Mouse (Mus musculus): ENCODE results near the gene Coro2b.

The Coro2b gene

GRCm38 (mm10) chr9:62385727-62386518 is 150.9 kb downstream of the Coro2b start:
- DNase-seq (ENCODE audit: low spot score) = no peak

DNA sequence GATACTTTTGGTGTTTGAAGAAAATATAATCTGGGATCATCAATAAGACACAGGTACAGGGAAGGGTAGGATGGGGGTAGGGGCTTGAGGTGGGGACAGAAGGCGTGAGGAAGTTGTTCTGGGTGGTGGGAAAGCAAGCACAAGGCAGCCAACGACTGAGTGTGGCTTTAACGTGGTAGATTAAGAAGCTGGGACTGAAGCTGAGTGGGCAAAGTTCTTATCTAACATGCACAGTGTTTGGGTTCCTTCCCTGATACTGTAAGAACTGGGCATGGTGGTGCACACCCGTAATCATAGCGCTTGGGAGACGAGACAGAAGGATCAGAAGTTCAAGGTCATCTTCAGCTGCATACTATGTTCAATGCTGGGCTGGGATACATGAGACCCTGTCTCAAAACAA is 151.8 kb downstream of the Coro2b start:
- DNase-seq (ENCODE audit: low spot score) = no peak

- DNase-seq (ENCODE audit: low spot score) = no peak
Measured at GRCm38 (mm10) chr9:62382519-62383084, 154.2 kb downstream of the Coro2b start.

DNA sequence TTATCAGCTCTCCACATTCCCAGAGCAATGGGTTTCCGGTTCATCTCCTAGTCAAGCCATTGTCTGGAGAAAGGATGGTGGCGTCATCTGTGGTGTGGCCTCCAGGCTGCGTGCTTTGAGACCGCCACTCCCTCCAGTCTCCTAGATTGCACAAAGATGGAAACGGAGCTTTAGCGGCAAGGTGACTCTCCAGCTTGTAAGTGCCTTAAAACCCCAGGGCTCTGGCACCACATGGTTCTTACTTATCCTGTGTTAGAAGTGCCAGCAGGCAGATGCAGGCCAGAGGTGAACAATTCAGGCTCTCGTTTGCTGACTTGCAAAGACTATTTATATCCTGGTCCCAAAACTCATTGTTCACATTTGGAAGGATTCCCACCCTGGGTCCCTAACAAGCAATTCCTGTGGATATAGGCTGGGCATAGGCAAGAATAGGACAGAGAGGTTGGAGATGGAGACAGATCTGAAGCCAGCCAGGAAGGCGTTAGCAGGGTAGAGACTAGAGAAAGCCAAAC is 155.4 kb downstream of the Coro2b start:
- no peak for DNase-seq (ENCODE audit: low spot score)

GRCm38 (mm10) chr9:62380351-62380750 is 156.5 kb downstream of the Coro2b start:
- no peak for DNase-seq (ENCODE audit: low spot score)

DNA sequence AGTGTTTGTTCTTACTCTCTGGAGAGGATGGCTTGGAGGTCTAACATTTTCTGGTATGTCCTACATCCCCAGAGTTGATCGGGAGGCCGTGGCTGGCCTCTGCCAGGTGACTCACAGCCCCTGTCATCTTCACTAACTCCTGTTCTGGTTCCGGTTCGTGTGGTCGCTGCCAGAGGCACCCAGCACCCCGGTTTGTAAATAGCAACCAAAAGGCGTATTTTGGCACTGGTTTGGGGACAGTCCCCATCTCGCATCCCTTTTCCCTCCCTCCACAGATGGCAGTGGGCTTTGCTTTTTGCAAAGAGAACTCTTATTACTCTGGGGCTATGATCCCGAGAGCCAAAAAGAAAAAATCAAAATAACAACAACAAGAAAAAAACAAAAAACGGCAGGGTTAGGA is 158.9 kb downstream of the Coro2b start:
- DNase-seq (ENCODE audit: low spot score) = no peak

DNA sequence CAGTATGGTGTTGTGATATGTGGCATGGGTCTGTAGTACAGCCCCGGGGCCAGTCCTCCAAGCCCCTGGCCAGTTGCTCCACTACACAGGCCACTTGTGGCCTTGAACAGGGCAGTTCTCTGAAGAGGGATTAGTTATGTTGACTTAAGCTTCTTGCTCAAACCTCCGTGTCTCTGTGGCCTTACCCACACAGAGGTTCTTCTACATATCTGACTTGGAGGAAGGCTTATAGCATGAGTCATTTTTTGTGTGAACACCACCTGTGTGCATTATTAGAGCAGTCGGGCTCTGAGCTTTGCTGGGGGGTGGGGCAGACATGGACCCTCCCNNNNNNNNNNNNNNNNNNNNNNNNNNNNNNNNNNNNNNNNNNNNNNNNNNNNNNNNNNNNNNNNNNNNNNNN is 162.6 kb downstream of the Coro2b start:
- DNase-seq (ENCODE audit: low spot score) = peak; percentile 71

- peak; percentile 42 for DNase-seq (ENCODE audit: low spot score)
Measured at GRCm38 (mm10) chr9:62373222-62374123, 163.4 kb downstream of the Coro2b start.

DNA sequence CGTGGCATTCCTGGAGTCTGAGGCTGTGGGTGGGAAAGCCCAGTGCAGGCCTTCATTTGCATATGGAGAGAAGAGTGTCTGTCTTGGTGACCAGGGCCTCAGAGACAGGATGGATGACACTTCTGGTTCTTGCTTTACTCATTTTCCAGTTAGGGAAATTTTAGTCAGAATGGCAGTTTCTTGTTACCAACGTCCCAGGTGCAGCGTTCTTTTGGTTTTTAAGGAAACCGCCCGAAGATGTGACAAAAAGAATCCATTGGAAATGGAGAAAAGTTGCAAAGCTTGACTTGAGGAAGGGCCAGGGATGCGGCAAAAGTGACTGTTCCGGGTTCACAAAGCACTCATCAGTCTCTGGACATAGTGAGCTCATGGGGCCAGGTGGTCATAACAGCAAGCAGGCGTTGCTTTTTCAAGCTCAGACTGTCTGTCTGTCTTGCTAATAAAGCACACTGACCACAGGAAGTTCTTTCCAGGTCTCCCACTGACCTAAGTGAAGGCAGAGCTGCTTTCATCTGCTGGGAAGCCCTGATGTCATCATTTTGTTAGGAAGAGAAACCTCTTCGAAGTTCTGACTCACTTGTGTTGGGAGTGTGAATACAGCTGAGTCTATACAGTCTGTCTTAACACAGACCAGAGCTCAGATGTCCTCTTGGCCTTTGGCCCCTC is 164.2 kb downstream of the Coro2b start:
- no peak for DNase-seq (ENCODE audit: low spot score)

GRCm38 (mm10) chr9:62371745-62372555 is 164.9 kb downstream of the Coro2b start:
- DNase-seq (ENCODE audit: low spot score) = peak; percentile 37

DNA sequence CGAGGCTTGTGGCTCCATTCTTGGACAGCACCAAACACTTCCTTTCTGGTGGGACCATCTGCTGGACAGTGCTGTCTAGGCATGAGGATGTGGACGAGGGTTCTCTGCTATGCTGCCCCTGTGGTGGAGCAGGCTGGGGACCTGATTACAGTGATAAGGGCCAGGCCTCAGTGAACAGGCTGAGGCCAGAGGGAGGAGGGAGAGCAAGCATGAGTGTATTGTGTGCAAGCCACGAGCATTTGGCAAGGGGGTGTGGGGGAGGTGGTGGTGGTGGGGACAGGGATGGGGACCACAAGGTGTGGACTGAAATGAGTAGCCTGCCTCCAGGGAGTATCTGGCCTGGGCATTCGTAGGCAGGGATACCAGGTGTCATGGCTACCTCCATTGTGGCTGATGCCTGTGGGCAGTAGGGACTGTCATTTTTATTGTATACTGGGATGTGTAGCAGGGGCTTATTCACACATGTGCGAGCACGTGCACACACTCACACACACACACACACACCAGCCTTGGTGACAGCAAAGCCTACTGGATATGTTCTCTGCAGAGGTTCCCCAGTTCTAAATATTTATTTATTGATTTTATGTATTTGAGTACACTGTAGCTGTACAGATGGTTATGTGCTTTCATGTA is 166.1 kb downstream of the Coro2b start:
- no peak for DNase-seq (ENCODE audit: low spot score)

GRCm38 (mm10) chr9:62370186-62370585 is 166.7 kb downstream of the Coro2b start:
- no peak for DNase-seq (ENCODE audit: low spot score)
